Mouse (Mus musculus) liver, embryonic 14.5 days (tissue): ENCODE results near the gene Ankrd55. TPM values are rescaled to one million over a fixed set of nuclear protein-coding genes. Genes with fewer than 3 reads are reported as not detected.

Source experiments
- ATAC-seq: fragments of 200-750 bp; cut with Nextera tagmentation; 2 replicates; pipeline ENCODE4 v1.8.0; 2017; ENCODE audit warnings: moderate number of reproducible peaks, mild to moderate bottlenecking, moderate library complexity; ENCODE audit not compliant: insufficient read depth
- DNase-seq, 3 experiments: peaks; one replicate each; pipeline ENCODE4 v3.0.0-alpha.2; 2012 to 2013; ENCODE audit warnings: low read depth in 3 of 3, low spot score in 3 of 3
- H3K27ac ChIP-seq: fragments of 300-500 bp; sonication (generic); 2 replicates; pipeline ENCODE4 v1.5.1; 2014; ENCODE audit warnings: moderate library complexity, mild to moderate bottlenecking, control low read depth, inconsistent platforms
- H3K27me3 ChIP-seq: fragments of 300-500 bp; sonication (generic); 2 replicates; pipeline ENCODE4 v1.6.1; 2014; ENCODE audit warnings: mild to moderate bottlenecking, low read length, moderate library complexity; ENCODE audit not compliant: control insufficient read depth, insufficient read depth
- H3K36me3 ChIP-seq: fragments of 300-500 bp; sonication (generic); replicated peaks from 2 replicates; pipeline ENCODE4 v1.6.1; 2014; ENCODE audit warnings: low read depth; ENCODE audit not compliant: control insufficient read depth, insufficient read depth
- H3K4me1 ChIP-seq, 2 experiments: fragments of 200-500 bp in 1 of 2; fragments of 300-500 bp in 1 of 2; sonication (generic) in 1 of 2; replicated peaks; 2 replicates each; pipeline ENCODE4 v1.6.1; 2012 to 2014; ENCODE audit warnings: antibody characterized with exemption in 1 of 2, inconsistent platforms in 1 of 2, low read length in 1 of 2; ENCODE audit not compliant: control insufficient read depth in 2 of 2, insufficient read depth in 2 of 2
- H3K4me2 ChIP-seq: fragments of 300-500 bp; sonication (generic); 2 replicates; pipeline ENCODE4 v1.6.1; 2014; ENCODE audit warnings: low read depth, mild to moderate bottlenecking, control low read depth, moderate library complexity
- H3K4me3 ChIP-seq, 2 experiments: fragments of 200-500 bp in 1 of 2; fragments of 300-500 bp in 1 of 2; sonication (generic) in 1 of 2; 2 replicates each; pipeline ENCODE4 v1.5.1; 2012 to 2014; ENCODE audit warnings: low read depth in 2 of 2, low read length in 2 of 2, mild to moderate bottlenecking in 2 of 2, control low read depth in 1 of 2, inconsistent platforms in 1 of 2, moderate library complexity in 1 of 2; ENCODE audit not compliant: insufficient read depth in 1 of 2
- H3K9ac ChIP-seq: fragments of 300-500 bp; sonication (generic); replicated peaks from 2 replicates; pipeline ENCODE4 v1.6.1; 2014; ENCODE audit warnings: mild to moderate bottlenecking, control low read depth, moderate library complexity
- H3K9me3 ChIP-seq: fragments of 300-500 bp; sonication (generic); 2 replicates; pipeline ENCODE4 v1.6.1; 2016; ENCODE audit warnings: low read length, mixed read lengths; ENCODE audit not compliant: control insufficient read depth
- CTCF ChIP-seq: IDR thresholded peaks from 2 replicates; pipeline ENCODE4 v1.5.1; 2016; ENCODE audit warnings: antibody characterized with exemption, low read depth, control low read depth
- EP300 ChIP-seq: IDR thresholded peaks from 2 replicates; pipeline ENCODE4 v1.6.1; 2016; ENCODE audit warnings: antibody characterized with exemption, low read depth
- WGBS: fragments of 180-500 bp; shearing (Covaris S2); extraction: QIAGEN DNeasy Blood & Tissue Kit; methylation state at CpG from one replicate; pipeline ENCODE4 v1.1.7; 2014; ENCODE audit not compliant: insufficient replicate concordance; 5-methylcytosine and 5-hydroxymethylcytosine counted together
- polyA plus RNA-seq, 2 experiments: library from polyadenylated mRNA; depleted of rRNA in 1 of 2; stranded (reverse) in 1 of 2; unstranded in 1 of 2; fragments of >200 nt; fragmentation: Nextera tagmentation in 1 of 2; extraction: Ambion mirVana in 1 of 2; gene quantifications; 2 replicates each; pipeline versions ENCODE4 v1.2.1 to v1.2.3; 2012 to 2014

The Ankrd55 gene
- polyA plus RNA-seq, 2 experiments = 0.10 to 0.13 TPM

DNA sequence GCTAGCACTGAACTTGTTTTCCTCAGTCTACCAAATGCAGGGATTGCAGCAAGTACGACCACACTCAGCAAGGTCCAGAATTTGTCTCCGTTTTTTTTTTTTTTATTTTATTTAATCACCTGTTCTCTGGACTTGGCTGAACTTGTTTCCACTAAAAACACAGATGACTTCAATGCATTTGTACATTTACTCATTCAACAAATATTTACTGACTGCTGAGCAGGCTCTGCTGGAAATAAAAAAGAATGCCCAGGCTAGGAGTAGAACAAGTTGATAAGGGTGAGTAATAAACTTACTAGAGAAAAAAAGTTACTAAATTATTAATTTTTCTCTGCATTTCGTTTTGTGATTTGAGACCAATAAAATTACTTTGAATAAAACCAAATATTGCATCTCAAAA is 103.1 kb downstream of the Ankrd55 start:
- no peak overlapping the region for H3K9ac ChIP-seq
- WGBS = 51% methylated on average over 3 of the region's 3 CpGs
- no peak overlapping the region for H3K4me2 ChIP-seq
- TF ChIP-seq EP300 = no peak
- no peak for TF ChIP-seq CTCF
- no peaks in the 10 kb centered on the region for H3K9me3 ChIP-seq
- no peaks in the 10 kb centered on the region for H3K27me3 ChIP-seq
- no peaks in the 10 kb centered on the region for H3K36me3 ChIP-seq
- no peak overlapping the region for H3K27ac ChIP-seq
- ATAC-seq = no peak
- no peak for DNase-seq
- H3K4me1 ChIP-seq = no peaks in the 10 kb centered on the region
- H3K4me3 ChIP-seq = no peak overlapping the region

DNA sequence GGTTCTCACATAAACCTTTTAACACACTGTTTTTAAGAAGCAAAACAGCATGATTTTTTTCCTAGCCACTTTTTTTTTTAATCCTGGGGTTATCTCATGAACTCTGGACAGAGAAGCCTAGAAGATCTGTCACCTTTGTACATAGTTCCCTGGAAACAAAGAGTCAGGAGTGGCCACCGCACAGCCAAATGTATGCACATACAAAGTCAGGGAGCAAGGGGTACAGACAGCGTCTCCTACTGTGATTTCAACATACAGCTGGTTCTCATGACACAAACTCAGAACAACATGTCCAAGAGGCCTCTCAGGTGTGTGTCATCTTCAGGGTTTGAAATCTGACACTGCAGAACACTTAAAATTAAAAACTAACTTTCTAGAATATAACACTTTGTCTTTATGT is 105.1 kb downstream of the Ankrd55 start:
- no peak overlapping the region for H3K4me3 ChIP-seq

DNA sequence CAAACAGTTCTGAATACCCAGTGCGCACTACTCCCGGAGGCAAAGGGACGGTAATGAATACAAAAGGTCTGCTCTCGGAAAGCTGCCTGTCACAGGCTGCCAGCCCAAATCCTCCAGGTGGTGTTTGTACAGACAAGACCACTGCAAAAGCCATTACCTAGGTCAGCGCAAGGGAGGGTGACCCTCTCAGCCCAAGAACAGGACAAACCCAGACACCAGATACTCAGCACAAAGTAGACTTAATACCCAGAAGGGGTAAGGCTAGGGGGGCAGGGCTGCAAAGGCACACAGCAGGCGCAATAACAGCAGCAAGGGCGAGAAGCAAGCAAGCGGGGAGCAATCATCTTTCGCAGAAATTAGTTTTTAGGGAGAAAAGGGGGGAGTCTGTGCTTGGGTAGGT is 106.0 kb downstream of the Ankrd55 start:
- Histone ChIP-seq H3K9ac (no peak overlapping the region), H3K4me3 (no peak overlapping the region), H3K4me2 (no peak overlapping the region), H3K9me3 (no peaks in the 10 kb centered on the region), H3K36me3 (no peaks in the 10 kb centered on the region), H3K4me1 (no peaks in the 10 kb centered on the region), H3K27ac (no peak overlapping the region), H3K27me3 (no peaks in the 10 kb centered on the region)
- DNase-seq (no peak), ATAC-seq (no peak)
- TF ChIP-seq EP300 = no peak
- TF ChIP-seq CTCF = no peak
- 76% methylated on average over 9 of the region's 9 CpGs for WGBS

More for the DNA sequence above, 105.1 kb downstream of the Ankrd55 start:
- DNase-seq (no peak), ATAC-seq (no peak)
- no peak overlapping the region for H3K9ac ChIP-seq
- no peaks in the 10 kb centered on the region for H3K9me3 ChIP-seq
- H3K27ac ChIP-seq = no peak overlapping the region
- no peaks in the 10 kb centered on the region for H3K36me3 ChIP-seq
- TF ChIP-seq CTCF (no peak), EP300 (no peak)
- H3K4me2 ChIP-seq = no peak overlapping the region
- H3K4me1 ChIP-seq = no peaks in the 10 kb centered on the region
- no peaks in the 10 kb centered on the region for H3K27me3 ChIP-seq
- 61% methylated on average over 2 of the region's 2 CpGs for WGBS

DNA sequence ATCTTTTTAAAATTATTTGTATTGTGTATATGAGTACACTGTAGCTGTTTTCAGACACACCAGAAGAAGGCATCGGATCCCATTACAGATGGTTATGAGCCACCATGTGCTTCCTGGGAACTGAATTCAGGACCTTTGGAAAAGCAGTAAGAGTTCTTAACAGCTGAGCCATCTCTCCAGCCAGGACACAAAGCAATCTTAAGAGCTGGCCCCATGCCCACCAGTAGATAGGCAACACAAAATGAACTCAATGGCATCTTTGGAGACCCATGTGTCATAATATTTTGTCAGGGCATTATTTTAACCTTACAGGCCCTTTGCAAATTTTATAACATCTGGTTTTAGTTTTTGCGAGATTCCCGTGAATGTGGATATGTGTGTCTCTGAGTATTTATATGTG is 116.5 kb downstream of the Ankrd55 start:
- Histone ChIP-seq H3K36me3 (no peaks in the 10 kb centered on the region), H3K4me2 (no peak overlapping the region), H3K9me3 (no peaks in the 10 kb centered on the region), H3K9ac (no peak overlapping the region), H3K4me1 (no peaks in the 10 kb centered on the region; a peak in 1 of 4 replicates), H3K27ac (no peak overlapping the region), H3K27me3 (no peaks in the 10 kb centered on the region), H3K4me3 (no peak overlapping the region)
- TF ChIP-seq CTCF = no peak
- no peak for TF ChIP-seq EP300
- DNase-seq (no peak), ATAC-seq (no peak)
- WGBS = 63% methylated on average over 3 of the region's 3 CpGs

DNA sequence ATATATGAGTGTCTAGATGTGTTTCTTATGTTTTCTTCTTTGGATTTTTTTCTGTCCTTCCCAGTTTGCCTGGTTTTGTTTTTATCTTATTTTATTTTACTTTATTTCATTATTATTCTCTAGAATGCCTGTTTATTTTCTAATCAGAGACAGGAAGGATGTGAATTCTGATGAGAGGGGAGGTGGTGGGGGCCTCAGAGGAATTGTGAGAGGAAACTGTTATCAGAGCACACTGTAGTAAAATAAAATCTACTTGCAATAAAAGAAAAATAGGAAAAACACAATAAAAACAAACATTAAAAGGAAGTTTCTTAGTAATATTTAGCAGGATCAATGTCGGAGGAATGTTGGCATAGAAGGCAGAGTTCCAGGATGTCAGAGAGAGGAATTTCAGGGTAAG is 116.9 kb downstream of the Ankrd55 start:
- Histone ChIP-seq H3K4me2 (no peak overlapping the region), H3K9ac (no peak overlapping the region), H3K36me3 (no peaks in the 10 kb centered on the region), H3K27ac (no peak overlapping the region), H3K4me1 (no peaks in the 10 kb centered on the region; a peak in 1 of 4 replicates), H3K9me3 (no peaks in the 10 kb centered on the region), H3K4me3 (no peak overlapping the region), H3K27me3 (no peaks in the 10 kb centered on the region)
- no peak for DNase-seq
- ATAC-seq = no peak
- WGBS = 66% methylated on average over 1 of the region's 1 CpGs
- TF ChIP-seq EP300 = no peak
- TF ChIP-seq CTCF = no peak
